Mouse (Mus musculus) olfactory bulb, adult 2 months (tissue): ENCODE measurements at regions not wholly inside any gene's neighbourhood (a gene's known extent, or its start where the extent isn't known, plus 50 kb on each side); places are given as distances from the start of the nearest gene placed in this dataset.

Experiments
- H3K27ac ChIP-seq: fragments of 200-500 bp; 2 replicates; pipeline ENCODE4 v1.5.1; 2012; ENCODE audit warnings: low read depth, low read length; ENCODE audit not compliant: insufficient read depth
- H3K4me1 ChIP-seq: fragments of 200-500 bp; 2 replicates; pipeline ENCODE4 v1.6.1; 2012; ENCODE audit warnings: low read length; ENCODE audit not compliant: control insufficient read depth, insufficient read depth
- H3K4me3 ChIP-seq: fragments of 200-500 bp; 2 replicates; pipeline ENCODE4 v1.5.1; 2012; ENCODE audit warnings: mild to moderate bottlenecking, low read depth, low read length, moderate library complexity; ENCODE audit not compliant: insufficient read depth
- CTCF ChIP-seq: fragments of 200-500 bp; IDR thresholded peaks from 2 replicates; pipeline ENCODE4 v1.5.1; 2012; ENCODE audit warnings: low read depth, mild to moderate bottlenecking, low read length, moderate library complexity; ENCODE audit not compliant: insufficient read depth
- POLR2A ChIP-seq: fragments of 200-500 bp; IDR thresholded peaks from 2 replicates; pipeline ENCODE4 v1.6.1; 2012; ENCODE audit warnings: mild to moderate bottlenecking, low read depth, low read length, moderate library complexity; ENCODE audit not compliant: insufficient read depth
- WGBS: fragments of 180-500 bp; shearing (Covaris S2); methylation state at CpG from one replicate; pipeline ENCODE4 v1.1.7; 2018; 5-methylcytosine and 5-hydroxymethylcytosine counted together

GRCm38 (mm10) chr10:95029554-95029953 lies 84.9 kb upstream of the Plxnc1 start:
- Histone ChIP-seq H3K27ac (no peak overlapping the region), H3K4me1 (peaks cover 4% of the 10 kb centered on the region; the same call in 1 of the 2 replicates), H3K4me3 (no peak overlapping the region)
- TF ChIP-seq POLR2A (no peak), CTCF (no peak)
- WGBS, result 42% methylated on average over 3 of the region's 3 CpGs

- no peaks in the 10 kb centered on the region for H3K4me1 ChIP-seq
- WGBS, result 82% methylated on average over 12 of the region's 12 CpGs
- no peak overlapping the region for H3K27ac ChIP-seq
- TF ChIP-seq POLR2A, result no peak
- TF ChIP-seq CTCF, result no peak
- no peak overlapping the region for H3K4me3 ChIP-seq
Observed at GRCm38 (mm10) chr10:95025569-95026327, 81.1 kb upstream of the Plxnc1 start.

GRCm38 (mm10) chr10:95021209-95021608 lies 76.6 kb upstream of the Plxnc1 start:
- TF ChIP-seq CTCF (no peak), POLR2A (no peak)
- H3K27ac ChIP-seq, result no peak overlapping the region
- 85% methylated on average over 1 of the region's 1 CpGs for WGBS
- 0 out of 2 replicates have a peak, but pooled peaks cover 5% of the 10 kb centered on the region for H3K4me1 ChIP-seq
- no peak overlapping the region for H3K4me3 ChIP-seq

- Histone ChIP-seq H3K27ac (no peak overlapping the region), H3K4me1 (0 out of 2 replicates have a peak, but pooled peaks cover 5% of the 10 kb centered on the region), H3K4me3 (no peak overlapping the region)
- TF ChIP-seq CTCF (no peak), POLR2A (no peak)
- 96% methylated on average over 7 of the region's 7 CpGs for WGBS
Observed at GRCm38 (mm10) chr10:95016896-95017295, 72.3 kb upstream of the Plxnc1 start.

- Histone ChIP-seq H3K4me1 (0 out of 2 replicates have a peak, but pooled peaks cover 5% of the 10 kb centered on the region), H3K27ac (no peak overlapping the region), H3K4me3 (no peak overlapping the region)
- TF ChIP-seq POLR2A (no peak), CTCF (no peak)
- WGBS, result 79% methylated on average over 9 of the region's 9 CpGs
Observed at GRCm38 (mm10) chr10:95015298-95015951, 70.8 kb upstream of the Plxnc1 start.

- WGBS, result 60% methylated on average over 4 of the region's 4 CpGs
- no peak overlapping the region for H3K27ac ChIP-seq
- H3K4me1 ChIP-seq, result 0 out of 2 replicates have a peak, but pooled peaks cover 5% of the 10 kb centered on the region
- TF ChIP-seq POLR2A, result no peak
- TF ChIP-seq CTCF, result no peak
- no peak overlapping the region for H3K4me3 ChIP-seq
Observed at GRCm38 (mm10) chr10:95013946-95014345, 69.3 kb upstream of the Plxnc1 start.

- TF ChIP-seq POLR2A (no peak), CTCF (no peak)
- no peak overlapping the region for H3K4me3 ChIP-seq
- 0 out of 2 replicates have a peak, but pooled peaks cover 5% of the 10 kb centered on the region for H3K4me1 ChIP-seq
- H3K27ac ChIP-seq, result no peak overlapping the region
- 73% methylated on average over 11 of the region's 11 CpGs for WGBS
Observed at GRCm38 (mm10) chr10:95013213-95013915, 68.7 kb upstream of the Plxnc1 start.

- TF ChIP-seq CTCF, result no peak
- TF ChIP-seq POLR2A, result no peak
- no peak overlapping the region for H3K4me3 ChIP-seq
- no peak overlapping the region for H3K27ac ChIP-seq
- no peaks in the 10 kb centered on the region for H3K4me1 ChIP-seq
- 94% methylated on average over 6 of the region's 6 CpGs for WGBS
Observed at GRCm38 (mm10) chr10:95010333-95010732, 65.7 kb upstream of the Plxnc1 start.

GRCm38 (mm10) chr10:95009081-95009480 lies 64.4 kb upstream of the Plxnc1 start:
- Histone ChIP-seq H3K27ac (no peak overlapping the region), H3K4me3 (no peak overlapping the region), H3K4me1 (no peaks in the 10 kb centered on the region)
- no peak for TF ChIP-seq POLR2A
- TF ChIP-seq CTCF, result no peak
- WGBS, result 91% methylated on average over 1 of the region's 1 CpGs
